Mouse (Mus musculus) neural tube, embryonic 12.5 days (tissue): Measurements from ENCODE around the gene Casp9. TPM values are rescaled to one million over a fixed set of nuclear protein-coding genes. Genes with fewer than 3 reads are reported as not detected.

Experiments
- ATAC-seq: fragments of 200-750 bp; cut with Nextera tagmentation; 2 replicates; pipeline ENCODE4 v1.8.0; 2017; ENCODE audit warnings: low read depth, mild to moderate bottlenecking, moderate TSS enrichment, moderate library complexity; ENCODE audit not compliant: low FRiP score
- H3K27ac ChIP-seq: fragments of 300-500 bp; sonication (generic); 2 replicates; pipeline ENCODE4 v1.5.1; 2016
- H3K27me3 ChIP-seq: fragments of 300-500 bp; sonication (generic); replicated peaks from 2 replicates; pipeline ENCODE4 v1.6.1; 2016; ENCODE audit warnings: mild to moderate bottlenecking
- H3K36me3 ChIP-seq: fragments of 300-500 bp; sonication (generic); 2 replicates; pipeline ENCODE4 v1.6.1; 2016; ENCODE audit warnings: mild to moderate bottlenecking
- H3K4me1 ChIP-seq: fragments of 300-500 bp; sonication (generic); 2 replicates; pipeline ENCODE4 v1.6.1; 2016
- H3K4me2 ChIP-seq: fragments of 300-500 bp; sonication (generic); replicated peaks from 2 replicates; pipeline ENCODE4 v1.6.1; 2016; ENCODE audit warnings: mild to moderate bottlenecking
- H3K4me3 ChIP-seq: fragments of 300-500 bp; sonication (generic); 2 replicates; pipeline ENCODE4 v1.5.1; 2016
- H3K9ac ChIP-seq: fragments of 300-500 bp; sonication (generic); 2 replicates; pipeline ENCODE4 v1.6.1; 2016; ENCODE audit warnings: mild to moderate bottlenecking
- H3K9me3 ChIP-seq: fragments of 300-500 bp; sonication (generic); 2 replicates; pipeline ENCODE4 v1.6.1; 2016; ENCODE audit warnings: mild to moderate bottlenecking
- WGBS: fragments of 180-500 bp; shearing (Covaris S2); methylation state at CpG from one replicate; pipeline ENCODE4 v1.1.7; 2016; 5-methylcytosine and 5-hydroxymethylcytosine counted together
- polyA plus RNA-seq: library from polyadenylated mRNA; unstranded; fragments of >200 nt; fragmentation: Nextera tagmentation; extraction: Ambion mirVana; gene quantifications from 2 replicates; pipeline ENCODE4 v1.2.1, GENCODE M21; 2016

Gene Casp9
- polyA plus RNA-seq, 1 experiment from 2014 or later = 23.1 TPM

- Histone ChIP-seq H3K36me3 (no peaks in the 10 kb centered on the region), H3K27me3 (no peaks in the 10 kb centered on the region), H3K4me3 (no peak within 1 kb of the TSS), H3K4me2 (no peak within 1 kb of the TSS), H3K27ac (no peak within 1 kb of the TSS), H3K4me1 (no peaks in the 10 kb centered on the region), H3K9me3 (no peaks in the 10 kb centered on the region), H3K9ac (no peak within 1 kb of the TSS)
- no peak for ATAC-seq
- 60% methylated on average over 5 of the region's 5 CpGs for WGBS
Measured at GRCm38 (mm10) chr4:141826060-141826459, 32.6 kb downstream of the Casp9 start, which contains the start of gene Cela2a. TSS of gene Cela2a (minus strand) at chr4:141826160.

- Histone ChIP-seq H3K4me2 (no peak overlapping the region), H3K27ac (no peak overlapping the region), H3K4me3 (no peak overlapping the region), H3K36me3 (no peaks in the 10 kb centered on the region), H3K9ac (no peak overlapping the region), H3K9me3 (no peaks in the 10 kb centered on the region), H3K4me1 (no peaks in the 10 kb centered on the region), H3K27me3 (no peaks in the 10 kb centered on the region)
- WGBS = 89% methylated on average over 2 of the region's 2 CpGs
- no peak for ATAC-seq
Measured at GRCm38 (mm10) chr4:141827401-141827800, 34.0 kb downstream of the Casp9 start.

- Histone ChIP-seq H3K27ac (no peak overlapping the region), H3K9ac (no peak overlapping the region), H3K4me2 (no peak overlapping the region), H3K9me3 (no peaks in the 10 kb centered on the region), H3K4me3 (no peak overlapping the region), H3K27me3 (no peaks in the 10 kb centered on the region), H3K4me1 (no peaks in the 10 kb centered on the region), H3K36me3 (no peaks in the 10 kb centered on the region)
- 79% methylated on average over 4 of the region's 4 CpGs for WGBS
- ATAC-seq = no peak
Measured at GRCm38 (mm10) chr4:141828177-141828576, 34.8 kb downstream of the Casp9 start.

- Histone ChIP-seq H3K27ac (no peak overlapping the region), H3K4me3 (no peak overlapping the region), H3K4me1 (no peaks in the 10 kb centered on the region), H3K36me3 (no peaks in the 10 kb centered on the region), H3K4me2 (no peak overlapping the region), H3K27me3 (no peaks in the 10 kb centered on the region), H3K9ac (no peak overlapping the region), H3K9me3 (no peaks in the 10 kb centered on the region)
- 64% methylated on average over 11 of the region's 11 CpGs for WGBS
- ATAC-seq = no peak
Measured at GRCm38 (mm10) chr4:141830381-141830780, 37.0 kb downstream of the Casp9 start.

- H3K4me1 ChIP-seq = no peaks in the 10 kb centered on the region
- H3K27me3 ChIP-seq = no peaks in the 10 kb centered on the region
- 85% methylated on average over 7 of the region's 7 CpGs for WGBS
- ATAC-seq = no peak
- no peaks in the 10 kb centered on the region for H3K36me3 ChIP-seq
- H3K9ac ChIP-seq = no peak overlapping the region
- H3K4me3 ChIP-seq = no peak overlapping the region
- no peak overlapping the region for H3K27ac ChIP-seq
- no peaks in the 10 kb centered on the region for H3K9me3 ChIP-seq
- no peak overlapping the region for H3K4me2 ChIP-seq
Measured at GRCm38 (mm10) chr4:141831361-141831760, 37.9 kb downstream of the Casp9 start.

GRCm38 (mm10) chr4:141833911-141834310 is 40.5 kb downstream of the Casp9 start:
- H3K27me3 ChIP-seq = no peaks in the 10 kb centered on the region
- H3K4me3 ChIP-seq = no peak overlapping the region
- no peaks in the 10 kb centered on the region for H3K36me3 ChIP-seq
- no peak overlapping the region for H3K9ac ChIP-seq
- H3K4me2 ChIP-seq = no peak overlapping the region
- no peak overlapping the region for H3K27ac ChIP-seq
- WGBS = 62% methylated on average over 1 of the region's 1 CpGs
- H3K4me1 ChIP-seq = no peaks in the 10 kb centered on the region
- no peaks in the 10 kb centered on the region for H3K9me3 ChIP-seq
- ATAC-seq = no peak

GRCm38 (mm10) chr4:141834536-141835095 is 41.2 kb downstream of the Casp9 start:
- Histone ChIP-seq H3K4me2 (no peak overlapping the region), H3K36me3 (no peaks in the 10 kb centered on the region), H3K4me3 (no peak overlapping the region), H3K9ac (no peak overlapping the region), H3K4me1 (no peaks in the 10 kb centered on the region), H3K27ac (no peak overlapping the region), H3K9me3 (no peaks in the 10 kb centered on the region), H3K27me3 (no peaks in the 10 kb centered on the region)
- no peak for ATAC-seq
- 75% methylated on average over 5 of the region's 5 CpGs for WGBS

- no peaks in the 10 kb centered on the region for H3K9me3 ChIP-seq
- no peak within 1 kb of the TSS for H3K4me2 ChIP-seq
- 85% methylated on average over 6 of the region's 6 CpGs for WGBS
- ATAC-seq = no peak
- H3K4me3 ChIP-seq = no peak within 1 kb of the TSS
- no peaks in the 10 kb centered on the region for H3K27me3 ChIP-seq
- no peak within 1 kb of the TSS for H3K27ac ChIP-seq
- H3K9ac ChIP-seq = no peak within 1 kb of the TSS
- H3K36me3 ChIP-seq = no peaks in the 10 kb centered on the region
- H3K4me1 ChIP-seq = no peaks in the 10 kb centered on the region
Measured at GRCm38 (mm10) chr4:141845999-141846398, 52.6 kb downstream of the Casp9 start, which contains the start of gene Ctrc. TSS of gene Ctrc (minus strand) at chr4:141846359.

GRCm38 (mm10) chr4:141853437-141853836 is 60.0 kb downstream of the Casp9 start:
- H3K4me2 ChIP-seq = no peak overlapping the region
- H3K9ac ChIP-seq = no peak overlapping the region
- ATAC-seq = no peak
- 82% methylated on average over 9 of the region's 9 CpGs for WGBS
- no peaks in the 10 kb centered on the region for H3K4me1 ChIP-seq
- H3K27me3 ChIP-seq = no peaks in the 10 kb centered on the region
- H3K9me3 ChIP-seq = no peaks in the 10 kb centered on the region
- no peak overlapping the region for H3K4me3 ChIP-seq
- no peaks in the 10 kb centered on the region for H3K36me3 ChIP-seq
- H3K27ac ChIP-seq = no peak overlapping the region

- WGBS = 21% methylated on average over 10 of the region's 10 CpGs
Measured at GRCm38 (mm10) chr4:141857422-141857930, 64.1 kb downstream of the Casp9 start.

GRCm38 (mm10) chr4:141858501-141858900 is 65.1 kb downstream of the Casp9 start:
- Histone ChIP-seq H3K4me2 (no peak overlapping the region), H3K36me3 (peaks cover 32% of the 10 kb centered on the region), H3K27ac (no peak overlapping the region), H3K4me1 (no peaks in the 10 kb centered on the region), H3K4me3 (no peak overlapping the region), H3K9me3 (no peaks in the 10 kb centered on the region), H3K27me3 (no peaks in the 10 kb centered on the region), H3K9ac (no peak overlapping the region)
- WGBS = 91% methylated on average over 20 of the region's 20 CpGs
- ATAC-seq = no peak

More at GRCm38 (mm10) chr4:141857422-141857930, 64.1 kb downstream of the Casp9 start:
- H3K4me1 ChIP-seq = no peaks in the 10 kb centered on the region
- no peak overlapping the region for H3K4me2 ChIP-seq
- H3K36me3 ChIP-seq = peaks cover 32% of the 10 kb centered on the region
- H3K9ac ChIP-seq = no peak overlapping the region
- no peak overlapping the region for H3K4me3 ChIP-seq
- peak; percentile 65 for ATAC-seq
- no peak overlapping the region for H3K27ac ChIP-seq
- no peaks in the 10 kb centered on the region for H3K9me3 ChIP-seq
- H3K27me3 ChIP-seq = no peaks in the 10 kb centered on the region

- Histone ChIP-seq H3K4me3 (no peak overlapping the region), H3K4me1 (no peaks in the 10 kb centered on the region), H3K27ac (no peak overlapping the region), H3K27me3 (no peaks in the 10 kb centered on the region), H3K36me3 (peaks cover 32% of the 10 kb centered on the region), H3K9me3 (no peaks in the 10 kb centered on the region), H3K9ac (no peak overlapping the region), H3K4me2 (no peak overlapping the region)
- 92% methylated on average over 14 of the region's 14 CpGs for WGBS
- ATAC-seq = no peak
Measured at GRCm38 (mm10) chr4:141859351-141859750, 65.9 kb downstream of the Casp9 start.

GRCm38 (mm10) chr4:141860246-141860841 is 66.9 kb downstream of the Casp9 start:
- Histone ChIP-seq H3K4me2 (no peak overlapping the region), H3K4me3 (no peak overlapping the region), H3K27me3 (no peaks in the 10 kb centered on the region), H3K27ac (no peak overlapping the region), H3K36me3 (peaks cover 32% of the 10 kb centered on the region), H3K9ac (no peak overlapping the region), H3K4me1 (no peaks in the 10 kb centered on the region), H3K9me3 (no peaks in the 10 kb centered on the region)
- no peak for ATAC-seq
- 76% methylated on average over 19 of the region's 19 CpGs for WGBS
